Mouse (Mus musculus) stomach, embryonic 15.5 days (tissue): ENCODE results near the gene Gbx1. TPM values are rescaled to one million over a fixed set of nuclear protein-coding genes. Genes with fewer than 3 reads are reported as not detected.
A peak's percentile ranks its signal among the peaks of the same experiment; 100 is the strongest.

Experiments used
- ATAC-seq: fragments of 200-750 bp; cut with Nextera tagmentation; 2 replicates; pipeline ENCODE4 v1.8.0; 2017; ENCODE audit warnings: low read depth, moderate number of reproducible peaks, moderate TSS enrichment; ENCODE audit not compliant: insufficient read depth, low FRiP score
- H3K27ac ChIP-seq: fragments of 300-500 bp; sonication (generic); 2 replicates; pipeline ENCODE4 v1.5.1; 2015; ENCODE audit warnings: mild to moderate bottlenecking, inconsistent platforms
- H3K27me3 ChIP-seq: fragments of 300-500 bp; sonication (generic); replicated peaks from 2 replicates; pipeline ENCODE4 v1.6.1; 2015; ENCODE audit warnings: inconsistent platforms
- H3K36me3 ChIP-seq: fragments of 300-500 bp; sonication (generic); 2 replicates; pipeline ENCODE4 v1.6.1; 2015; ENCODE audit warnings: inconsistent platforms
- H3K4me1 ChIP-seq: fragments of 300-500 bp; sonication (generic); 2 replicates; pipeline ENCODE4 v1.6.1; 2015; ENCODE audit warnings: inconsistent platforms
- H3K4me2 ChIP-seq: fragments of 300-500 bp; sonication (generic); 2 replicates; pipeline ENCODE4 v1.6.1; 2015; ENCODE audit warnings: mild to moderate bottlenecking, inconsistent platforms
- H3K4me3 ChIP-seq: fragments of 300-500 bp; sonication (generic); replicated peaks from 2 replicates; pipeline ENCODE4 v1.5.1; 2015; ENCODE audit warnings: inconsistent platforms
- H3K9ac ChIP-seq: fragments of 300-500 bp; sonication (generic); 2 replicates; pipeline ENCODE4 v1.6.1; 2015; ENCODE audit warnings: inconsistent platforms
- H3K9me3 ChIP-seq: fragments of 300-500 bp; sonication (generic); 2 replicates; pipeline ENCODE4 v1.6.1; 2016; ENCODE audit warnings: inconsistent platforms
- WGBS: fragments of 180-500 bp; shearing (Covaris S2); methylation state at CpG from one replicate; pipeline ENCODE4 v1.1.7; 2015; 5-methylcytosine and 5-hydroxymethylcytosine counted together
- polyA plus RNA-seq: library from polyadenylated mRNA; unstranded; fragments of >200 nt; fragmentation: Nextera tagmentation; extraction: Ambion mirVana; gene quantifications from 2 replicates; pipeline ENCODE4 v1.2.1, GENCODE M21; 2015

Gene Gbx1
- polyA plus RNA-seq, 1 experiment from 2014 or later, result 0.04 TPM

DNA sequence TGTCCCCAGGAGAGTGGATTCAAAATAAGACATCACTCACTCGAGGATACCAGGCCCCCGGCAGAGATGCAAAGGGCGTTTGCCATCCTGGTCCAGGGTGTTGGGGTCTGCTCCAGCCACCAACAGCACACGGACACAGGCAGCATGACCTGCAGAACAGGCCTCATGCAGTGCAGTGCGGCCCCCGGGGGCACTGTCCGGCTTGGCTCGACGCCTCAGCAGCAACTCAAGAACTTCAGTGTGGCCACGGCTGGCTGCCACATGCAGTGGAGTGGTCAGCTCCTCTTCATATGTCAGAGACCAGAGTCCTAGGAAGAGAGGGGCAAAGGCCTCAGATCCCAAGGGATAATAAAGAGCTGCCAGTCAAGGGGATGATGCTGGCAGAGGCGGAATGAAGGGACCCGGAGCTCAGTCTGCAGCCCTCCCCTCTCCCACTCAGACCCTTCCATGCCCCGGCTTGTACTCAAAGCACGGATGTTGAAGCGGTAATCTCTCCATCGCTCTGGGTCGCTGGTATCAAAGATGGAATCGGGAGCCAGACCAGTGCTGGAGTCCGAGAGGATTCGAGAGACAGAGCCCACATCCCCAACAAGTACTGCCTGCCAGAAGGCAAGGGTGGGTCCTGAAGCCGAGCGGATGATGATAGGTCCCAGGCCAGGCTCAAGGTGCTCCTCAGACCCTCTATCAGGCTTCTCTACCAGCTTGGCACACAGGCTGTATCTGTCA lies 12.7 kb upstream of the Gbx1 start:
- H3K9me3 ChIP-seq, result no peaks in the 10 kb centered on the region
- peak overlapping the region; percentile 48; the same call in 1 of the 2 replicates for H3K4me2 ChIP-seq
- no peak for ATAC-seq
- 85% methylated on average over 22 of the region's 22 CpGs for WGBS
- peaks cover 13% of the 10 kb centered on the region for H3K4me1 ChIP-seq
- H3K9ac ChIP-seq, result no peak overlapping the region
- no peak overlapping the region for H3K27ac ChIP-seq
- no peaks in the 10 kb centered on the region for H3K36me3 ChIP-seq
- H3K27me3 ChIP-seq, result no peaks in the 10 kb centered on the region
- H3K4me3 ChIP-seq, result no peak overlapping the region

GRCm38 (mm10) chr5:24537618-24538017 lies 10.6 kb upstream of the Gbx1 start:
- Histone ChIP-seq H3K4me2 (no peak overlapping the region), H3K9me3 (no peaks in the 10 kb centered on the region), H3K4me3 (no peak overlapping the region), H3K27me3 (no peaks in the 10 kb centered on the region), H3K4me1 (peaks cover 13% of the 10 kb centered on the region), H3K9ac (no peak overlapping the region), H3K27ac (no peak overlapping the region), H3K36me3 (no peaks in the 10 kb centered on the region)
- ATAC-seq, result no peak
- WGBS, result 65% methylated on average over 16 of the region's 16 CpGs

DNA sequence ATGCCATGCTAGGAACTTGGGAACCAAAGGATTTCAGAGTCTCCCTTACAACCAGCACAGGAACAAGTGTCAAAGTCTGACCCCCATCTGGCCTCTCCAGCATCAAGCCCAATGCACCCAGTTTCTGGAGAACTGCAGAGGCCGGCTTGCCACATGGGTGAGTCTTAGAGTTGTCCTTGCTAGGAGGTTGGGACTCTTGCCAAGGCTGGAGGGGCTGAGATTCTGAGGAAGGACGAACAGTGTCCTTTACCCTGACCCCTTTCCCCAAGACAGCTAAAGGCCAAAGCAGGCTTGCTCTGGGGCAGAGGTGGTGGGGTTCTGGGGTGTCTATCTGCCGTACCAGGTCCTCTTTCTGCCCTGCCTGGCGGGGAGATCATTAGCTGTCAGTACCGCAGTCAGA lies 9.5 kb upstream of the Gbx1 start:
- Histone ChIP-seq H3K9me3 (no peaks in the 10 kb centered on the region), H3K27me3 (0 out of 2 replicates have a peak, but pooled peaks cover 3% of the 10 kb centered on the region), H3K27ac (no peak overlapping the region), H3K4me2 (no peak overlapping the region), H3K9ac (no peak overlapping the region), H3K36me3 (no peaks in the 10 kb centered on the region), H3K4me1 (peaks cover 13% of the 10 kb centered on the region), H3K4me3 (no peak overlapping the region)
- 79% methylated on average over 5 of the region's 5 CpGs for WGBS
- no peak for ATAC-seq

- Histone ChIP-seq H3K27me3 (0 out of 2 replicates have a peak, but pooled peaks cover 3% of the 10 kb centered on the region), H3K4me2 (no peak overlapping the region), H3K4me3 (no peak overlapping the region), H3K27ac (no peak overlapping the region), H3K4me1 (peaks cover 6% of the 10 kb centered on the region), H3K36me3 (no peaks in the 10 kb centered on the region), H3K9me3 (no peaks in the 10 kb centered on the region), H3K9ac (no peak overlapping the region)
- 80% methylated on average over 3 of the region's 3 CpGs for WGBS
- no peak for ATAC-seq
These were observed 8.7 kb upstream of the Gbx1 start for GRCm38 (mm10) chr5:24535731-24536130.

GRCm38 (mm10) chr5:24534292-24534691 lies 7.3 kb upstream of the Gbx1 start:
- ATAC-seq, result no peak
- 53% methylated on average over 5 of the region's 5 CpGs for WGBS
- Histone ChIP-seq H3K4me3 (no peak overlapping the region), H3K36me3 (no peaks in the 10 kb centered on the region), H3K9me3 (no peaks in the 10 kb centered on the region), H3K27ac (no peak overlapping the region), H3K27me3 (peaks cover 10% of the 10 kb centered on the region), H3K4me2 (no peak overlapping the region), H3K4me1 (no peaks in the 10 kb centered on the region), H3K9ac (no peak overlapping the region)

DNA sequence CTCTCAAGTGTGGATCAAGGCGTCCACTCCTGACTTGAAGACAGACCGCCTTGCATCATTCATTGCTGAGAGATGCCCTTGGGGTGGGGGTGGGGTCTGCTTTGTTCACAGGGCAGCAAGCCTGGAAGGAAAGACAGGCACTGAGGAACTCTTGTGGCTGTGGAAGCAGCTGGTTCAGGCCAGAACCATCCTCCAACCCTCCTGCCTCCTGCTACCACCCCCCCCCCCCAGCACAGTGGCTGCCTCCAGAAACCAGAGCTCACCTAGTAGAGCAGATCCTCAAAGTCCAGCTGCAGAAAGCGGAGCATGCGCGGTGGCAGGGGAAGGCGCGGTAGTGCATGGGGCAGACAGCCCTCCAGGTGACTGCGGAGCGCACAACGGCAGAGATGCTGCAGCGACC lies 6.4 kb upstream of the Gbx1 start:
- Histone ChIP-seq H3K27ac (no peak overlapping the region), H3K9ac (no peak overlapping the region), H3K9me3 (no peaks in the 10 kb centered on the region), H3K4me2 (no peak overlapping the region), H3K4me3 (no peak overlapping the region), H3K36me3 (no peaks in the 10 kb centered on the region), H3K27me3 (peaks cover 19% of the 10 kb centered on the region), H3K4me1 (no peaks in the 10 kb centered on the region)
- ATAC-seq, result no peak
- 54% methylated on average over 11 of the region's 11 CpGs for WGBS

DNA sequence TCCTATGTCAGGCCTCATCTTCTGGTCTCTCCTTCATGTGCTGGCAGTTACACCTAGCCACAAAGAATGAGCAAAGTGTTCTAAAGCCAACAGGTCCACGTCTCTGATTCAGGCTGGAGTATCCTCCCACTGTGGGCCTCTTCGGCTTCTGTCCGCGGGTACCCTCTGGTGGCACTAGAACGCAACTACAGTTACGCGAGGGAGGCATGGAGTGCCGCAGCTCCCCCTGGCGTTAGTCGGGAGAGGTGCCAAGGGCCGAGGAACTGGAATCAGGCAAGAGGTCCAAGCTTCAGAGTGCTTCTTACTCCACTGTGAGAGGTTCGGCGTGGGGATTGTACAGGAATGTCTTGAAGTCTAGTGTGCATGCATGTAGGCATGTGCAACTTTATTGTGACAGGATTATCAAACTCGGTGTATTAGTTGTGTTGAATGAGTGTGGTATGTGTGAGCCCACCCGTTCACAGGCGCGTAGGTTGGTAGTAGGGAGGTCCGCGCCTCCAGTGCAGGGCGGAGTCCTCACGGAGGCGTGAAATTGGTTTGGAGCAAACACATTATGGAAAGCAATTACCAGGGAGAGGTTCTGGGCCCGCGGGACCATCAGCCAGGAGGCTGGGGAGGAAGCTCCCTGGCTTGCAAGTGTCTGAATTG lies 3.2 kb upstream of the Gbx1 start:
- no peak overlapping the region for H3K9ac ChIP-seq
- WGBS, result 16% methylated on average over 24 of the region's 24 CpGs
- no peaks in the 10 kb centered on the region for H3K36me3 ChIP-seq
- H3K4me2 ChIP-seq, result no peak overlapping the region
- H3K27me3 ChIP-seq, result peaks cover 49% of the 10 kb centered on the region
- H3K4me3 ChIP-seq, result no peak overlapping the region
- no peaks in the 10 kb centered on the region for H3K9me3 ChIP-seq
- peak; percentile 43; the same call in 1 of the 2 replicates for ATAC-seq
- H3K4me1 ChIP-seq, result peaks cover 15% of the 10 kb centered on the region
- no peak overlapping the region for H3K27ac ChIP-seq

GRCm38 (mm10) chr5:24527780-24528179 lies 778 bp upstream of the Gbx1 start:
- ATAC-seq, result no peak
- Histone ChIP-seq H3K4me2 (no peak overlapping the region), H3K4me3 (no peak overlapping the region), H3K36me3 (no peaks in the 10 kb centered on the region), H3K9ac (no peak overlapping the region), H3K4me1 (peaks cover 15% of the 10 kb centered on the region), H3K27me3 (peaks cover 73% of the 10 kb centered on the region), H3K27ac (no peak overlapping the region), H3K9me3 (no peaks in the 10 kb centered on the region)
- WGBS, result 15% methylated on average over 6 of the region's 6 CpGs

DNA sequence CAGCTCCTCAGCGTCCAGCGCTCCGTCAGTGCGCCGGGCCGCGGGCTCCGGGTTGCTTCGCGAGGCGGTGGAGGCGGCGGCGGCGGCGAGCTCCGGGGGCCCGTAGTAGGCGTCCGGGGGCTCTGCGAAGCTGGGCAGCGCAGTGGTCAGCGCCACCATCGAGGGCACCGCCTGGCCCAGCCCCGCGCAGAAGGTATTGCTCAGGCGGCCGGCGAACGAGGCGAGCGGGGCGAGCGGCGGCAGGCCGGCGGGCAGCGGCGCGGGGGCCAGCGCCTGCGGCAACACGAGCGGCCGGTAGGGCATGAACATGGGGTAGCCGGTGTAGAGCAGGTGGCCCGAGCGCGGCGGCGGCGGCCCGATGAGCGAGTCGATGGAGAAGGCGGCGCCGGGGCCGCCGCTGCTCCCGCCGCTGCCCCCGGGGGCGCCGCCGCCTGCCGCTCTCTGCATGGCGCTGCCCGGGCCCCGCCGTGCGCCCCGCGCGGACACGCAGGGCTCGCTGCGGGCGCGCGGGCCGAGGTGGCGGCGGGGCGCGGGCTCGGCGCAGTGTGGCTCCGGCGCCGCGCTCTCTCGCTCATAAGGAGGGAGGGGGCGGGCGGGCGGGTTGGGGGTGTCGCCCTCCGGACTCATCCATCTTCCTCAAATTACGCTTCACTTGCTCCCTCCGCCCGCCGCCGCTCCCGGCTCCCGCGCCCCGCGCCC lies 663 bp downstream of the Gbx1 start:
- no peak overlapping the region; the same call in 1 of the 2 replicates for H3K9ac ChIP-seq
- no peaks in the 10 kb centered on the region for H3K36me3 ChIP-seq
- ATAC-seq, result peak; percentile 11; the same call in 1 of the 2 replicates
- no peak overlapping the region for H3K27ac ChIP-seq
- H3K4me2 ChIP-seq, result peak overlapping the region; percentile 90
- no peaks in the 10 kb centered on the region for H3K9me3 ChIP-seq
- peak overlapping the region; percentile 40 for H3K4me3 ChIP-seq
- H3K4me1 ChIP-seq, result peaks cover 15% of the 10 kb centered on the region
- whole genome bisulfite sequencing, result under 1% methylated on average over 79 of the region's 109 CpGs
- peaks cover 83% of the 10 kb centered on the region for H3K27me3 ChIP-seq

DNA sequence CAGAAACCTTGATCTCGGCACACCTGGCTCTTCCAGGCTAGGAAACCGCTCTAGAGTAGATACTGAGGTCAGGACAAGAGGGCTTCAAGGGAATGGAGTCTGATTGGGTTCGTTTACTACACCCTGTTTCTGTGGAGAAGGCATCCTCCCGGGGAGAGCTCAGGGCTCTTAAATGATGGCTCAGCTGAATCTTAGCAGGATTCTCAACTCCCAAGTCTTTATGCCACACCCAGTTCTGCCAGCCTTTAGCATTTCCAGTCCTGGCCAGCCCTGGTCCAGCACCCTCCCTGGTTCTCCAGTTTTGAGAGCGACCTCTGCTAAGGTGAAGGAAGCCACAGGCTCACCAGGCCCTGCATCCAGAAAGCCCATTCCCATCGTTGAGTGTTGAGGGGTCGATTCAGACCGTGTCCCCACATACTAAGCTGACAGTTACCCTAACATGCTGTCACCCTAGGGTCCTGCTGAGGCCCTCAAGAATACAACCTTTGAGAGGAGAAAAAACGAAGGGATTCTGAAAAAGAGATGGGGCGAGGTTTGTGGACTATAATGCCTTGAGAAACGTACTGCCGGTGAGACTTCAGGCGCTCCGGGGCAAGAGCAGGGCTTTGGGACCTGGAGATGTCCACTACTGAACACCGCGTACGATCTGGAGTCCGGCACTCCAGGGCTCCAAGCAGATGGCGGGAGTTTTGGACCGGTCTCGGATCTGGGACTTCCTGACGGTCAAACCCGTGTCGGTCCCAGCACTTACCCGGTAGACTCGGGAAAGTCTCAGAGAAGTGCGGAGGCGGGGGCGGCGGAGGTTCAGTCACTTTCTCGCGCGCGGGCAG lies 1.4 kb downstream of the Gbx1 start:
- ATAC-seq, result no peak
- Histone ChIP-seq H3K4me2 (peak overlapping the region; percentile 90), H3K27ac (no peak overlapping the region), H3K9ac (no peak overlapping the region), H3K4me3 (peak overlapping the region; percentile 40), H3K27me3 (peaks cover 85% of the 10 kb centered on the region), H3K36me3 (no peaks in the 10 kb centered on the region), H3K4me1 (peaks cover 15% of the 10 kb centered on the region), H3K9me3 (no peaks in the 10 kb centered on the region)
- 4% methylated on average over 34 of the region's 34 CpGs for WGBS

DNA sequence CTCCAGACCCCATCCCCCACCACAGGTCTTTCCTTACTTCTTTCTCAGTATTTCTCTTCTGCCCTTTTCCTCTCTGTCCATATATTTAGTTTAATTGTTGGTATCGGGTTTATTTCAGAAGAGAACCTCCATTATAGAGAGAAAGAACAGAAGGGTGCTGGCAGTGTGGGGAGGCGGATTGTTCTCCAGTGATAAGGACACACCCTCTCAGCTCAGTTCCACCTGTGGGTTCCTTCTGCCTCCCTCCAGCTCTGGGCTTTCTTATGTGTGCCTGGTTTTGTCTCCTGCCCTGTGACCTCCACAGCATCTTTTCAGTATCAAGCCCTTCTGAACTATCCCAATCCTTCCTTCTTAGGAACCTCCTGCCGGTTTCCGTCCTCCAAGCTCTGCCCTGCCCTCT lies 2.5 kb downstream of the Gbx1 start:
- no peak overlapping the region for H3K27ac ChIP-seq
- H3K4me2 ChIP-seq, result no peak overlapping the region
- no peaks in the 10 kb centered on the region for H3K36me3 ChIP-seq
- H3K27me3 ChIP-seq, result peaks cover 81% of the 10 kb centered on the region
- ATAC-seq, result no peak
- no peak overlapping the region for H3K4me3 ChIP-seq
- peaks cover 15% of the 10 kb centered on the region for H3K4me1 ChIP-seq
- no peak overlapping the region for H3K9ac ChIP-seq
- H3K9me3 ChIP-seq, result no peaks in the 10 kb centered on the region
- 22% methylated on average over 4 of the region's 4 CpGs for WGBS
